Mouse (Mus musculus) neutrophil, adult 5-6 weeks (primary cell): ENCODE results near the gene Gm42688. TPM values are rescaled to one million over a fixed set of nuclear protein-coding genes. Genes with fewer than 3 reads are reported as not detected.
A peak's percentile ranks its signal among the peaks of the same experiment; 100 is the strongest.

ENCODE experiments used
- ATAC-seq: fragments of 151-379, 151-347 bp; 2 replicates; pipeline ENCODE4 v1.8.0; 2017; ENCODE audit warnings: mild to moderate bottlenecking, moderate TSS enrichment; ENCODE audit not compliant: insufficient number of reproducible peaks, poor library complexity, low FRiP score, severe bottlenecking; ENCODE audit errors: extremely low read depth
- total RNA-seq: library from RNA; stranded (forward); fragments of 200-1000 nt; gene quantifications from 2 replicates; pipeline ENCODE4 v1.2.3, GENCODE M21; 2017

The Gm42688 gene
- 6.6 and 7.6 TPM in 2 replicates for total RNA-seq

- peak; percentile 87 for ATAC-seq
Measured at GRCm38 (mm10) chr6:83101316-83101687, at the start of gene Gm42688, which contains the start of gene Ccdc142. Gene Gm42688, plus strand, starts transcription at chr6:83101617. Gene Ccdc142, plus strand, starts transcription at chr6:83101601.

GRCm38 (mm10) chr6:83053136-83053960, 48.1 kb upstream of the Gm42688 start:
- peak; percentile 4; the same call in 1 of the 2 replicates for ATAC-seq

DNA sequence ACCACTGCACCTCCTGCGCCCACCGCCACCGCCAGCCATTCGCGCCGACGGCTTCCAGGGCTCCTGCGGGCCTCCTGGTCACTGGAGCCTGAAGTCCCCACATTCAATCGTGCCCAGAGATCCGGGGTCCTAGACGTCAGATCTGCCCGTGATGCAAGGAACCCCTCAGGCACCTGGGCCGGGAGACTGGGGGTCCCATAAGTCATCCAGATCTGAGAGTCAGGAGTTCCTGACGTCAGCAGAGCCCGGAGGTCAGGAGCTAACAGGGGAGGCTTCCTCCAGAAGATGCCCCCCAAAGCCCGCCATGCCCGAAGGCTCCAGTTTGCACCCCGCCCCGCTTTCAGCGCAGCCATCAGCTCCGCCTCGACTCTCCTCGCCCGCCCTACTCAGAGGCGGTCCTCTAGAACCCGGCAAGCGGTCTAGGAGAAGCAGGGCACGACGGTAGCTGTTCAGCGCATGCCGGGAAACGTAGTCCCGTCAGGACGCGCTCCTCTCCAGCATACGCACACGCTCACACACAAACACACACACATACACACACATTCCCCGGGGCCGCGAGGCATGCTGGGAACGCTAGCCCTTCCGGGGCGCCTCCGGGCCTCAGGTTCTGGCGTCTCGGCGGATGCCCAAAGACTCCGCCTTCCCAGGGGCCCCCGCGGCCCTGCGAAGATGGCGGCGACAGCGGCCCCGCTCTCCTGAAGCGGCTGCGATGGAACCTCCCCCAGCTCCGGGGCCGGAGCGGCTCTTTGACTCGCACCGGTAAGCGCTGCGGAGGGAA, 47.2 kb upstream of the Gm42688 start, which contains the start of gene Aup1:
Gene Aup1 (plus strand): TSS at position 448 of the 778 bp plus-strand sequence.
- peak; percentile 93 for ATAC-seq

GRCm38 (mm10) chr6:83054871-83055431, 46.5 kb upstream of the Gm42688 start, which contains the start of gene Htra2:
Gene Htra2, minus strand, starts transcription at chr6:83055273.
- no peak for ATAC-seq

- no peak for ATAC-seq
Measured at GRCm38 (mm10) chr6:83057790-83058189, 43.6 kb upstream of the Gm42688 start, which contains the start of gene Dqx1. Gene Dqx1, plus strand, starts transcription at chr6:83057844.

DNA sequence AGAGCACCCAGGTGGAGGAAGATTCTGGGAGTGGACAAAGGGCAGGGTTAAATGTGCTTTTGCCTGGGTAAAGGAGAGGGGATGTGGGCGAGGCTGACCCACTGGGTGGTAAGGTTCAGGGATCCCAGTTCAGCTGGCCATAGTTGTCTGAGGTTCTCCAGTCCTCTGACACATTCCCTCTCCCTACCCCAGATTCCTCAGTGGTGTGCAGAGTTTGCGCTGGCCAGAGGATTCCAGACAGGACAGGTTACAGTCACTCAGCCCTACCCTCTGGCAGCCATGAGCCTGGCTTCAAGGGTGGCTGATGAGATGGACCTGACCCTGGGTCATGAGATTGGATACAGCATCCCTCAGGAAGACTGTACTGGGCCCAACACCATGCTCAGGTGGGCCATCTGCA, 42.7 kb upstream of the Gm42688 start:
- no peak for ATAC-seq

DNA sequence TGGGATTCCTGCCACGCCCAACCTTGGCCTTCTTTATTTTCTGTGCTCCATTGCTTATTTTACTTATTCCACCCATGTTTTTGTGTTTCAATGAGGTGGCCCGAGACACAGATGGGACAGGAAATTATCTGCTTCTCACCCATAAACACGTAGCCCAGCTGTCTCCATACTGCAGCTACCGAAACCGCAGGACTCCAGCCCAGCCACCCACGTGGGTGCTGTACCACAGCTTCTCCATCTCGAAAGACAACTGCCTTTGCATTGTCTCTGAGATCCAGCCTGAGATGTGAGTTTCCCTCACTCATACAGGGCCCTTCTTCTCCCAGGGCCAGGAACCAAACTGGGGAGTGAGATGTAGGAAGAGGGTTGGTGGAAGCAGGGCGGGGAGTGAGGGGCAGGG, 35.4 kb upstream of the Gm42688 start:
- no peak for ATAC-seq

DNA sequence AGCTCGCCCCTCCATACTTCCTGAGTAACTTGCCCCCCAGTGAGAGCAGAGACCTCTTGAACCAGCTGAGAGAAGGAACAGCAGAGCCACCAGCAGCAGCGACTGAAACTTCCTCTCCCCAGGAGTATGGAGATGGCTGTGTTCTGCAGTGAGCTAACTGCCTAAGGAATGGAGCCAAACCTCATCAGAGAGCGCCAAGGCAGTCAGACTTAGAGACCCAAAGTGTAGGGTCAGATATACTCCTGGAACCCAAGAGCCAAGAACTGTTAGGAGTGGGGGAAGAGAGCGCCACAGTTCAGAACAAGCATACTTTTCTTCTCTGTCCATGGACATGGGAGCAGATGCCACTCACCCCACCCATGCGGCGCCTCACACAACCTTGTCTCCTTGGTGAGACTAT, 35.0 kb upstream of the Gm42688 start:
- no peak for ATAC-seq

- no peak for ATAC-seq
Measured at GRCm38 (mm10) chr6:83068221-83068620, 33.2 kb upstream of the Gm42688 start.

GRCm38 (mm10) chr6:83068706-83069487, 32.5 kb upstream of the Gm42688 start:
- no peak for ATAC-seq

- ATAC-seq, result no peak
Measured at GRCm38 (mm10) chr6:83069488-83070246, 31.8 kb upstream of the Gm42688 start.

DNA sequence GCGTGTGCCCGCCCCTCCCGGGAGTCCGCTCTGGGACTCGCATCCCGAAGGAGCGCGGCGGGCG, 31.3 kb upstream of the Gm42688 start, which contains the start of gene Tlx2:
Gene Tlx2 (minus strand): TSS at position 47 of the 64 bp plus-strand sequence.
- no peak for ATAC-seq

DNA sequence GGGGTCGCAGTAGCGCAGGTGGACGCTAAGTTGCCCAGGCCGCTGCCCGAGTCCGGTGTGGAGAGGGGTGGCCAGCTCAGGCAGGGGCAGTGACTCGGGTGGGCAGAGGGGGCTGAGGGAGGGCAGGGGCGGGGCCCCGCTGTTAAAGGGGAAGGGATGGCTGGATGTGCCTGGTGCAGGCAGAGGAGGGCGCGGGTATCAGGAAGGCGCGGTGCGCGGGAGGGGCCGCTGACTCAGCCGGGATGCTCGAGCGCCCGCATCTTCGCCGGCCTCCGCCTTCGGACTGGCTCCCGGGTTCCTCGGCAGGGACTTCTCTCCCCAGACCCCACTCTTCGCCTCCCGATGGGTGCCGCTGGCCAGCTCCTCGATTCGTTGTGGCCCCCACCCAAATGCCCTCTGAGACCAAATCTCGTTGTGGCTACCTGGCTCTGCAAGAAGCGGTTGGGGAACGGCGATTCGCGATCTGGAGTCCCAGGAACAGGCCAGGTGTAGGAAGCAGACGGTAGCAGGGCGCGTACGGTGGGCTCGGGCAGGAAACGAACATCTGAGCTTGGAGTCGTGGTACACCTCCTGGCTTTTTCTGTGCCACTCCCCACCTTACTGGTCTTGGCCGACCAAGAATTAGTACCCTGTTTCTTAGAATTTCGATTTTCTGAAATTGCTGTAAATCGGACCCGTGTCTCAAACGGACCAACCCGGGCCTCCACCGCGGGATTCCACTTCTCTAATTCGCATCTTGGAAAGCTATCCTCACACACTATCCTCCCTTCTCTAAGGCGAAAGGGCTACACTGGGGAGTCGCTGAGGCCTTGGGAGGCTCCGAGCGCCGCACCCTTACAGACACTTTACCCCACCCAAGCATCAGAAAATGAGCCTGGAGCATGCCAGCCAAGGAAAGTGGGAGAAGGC, 30.9 kb upstream of the Gm42688 start:
- ATAC-seq, result no peak

DNA sequence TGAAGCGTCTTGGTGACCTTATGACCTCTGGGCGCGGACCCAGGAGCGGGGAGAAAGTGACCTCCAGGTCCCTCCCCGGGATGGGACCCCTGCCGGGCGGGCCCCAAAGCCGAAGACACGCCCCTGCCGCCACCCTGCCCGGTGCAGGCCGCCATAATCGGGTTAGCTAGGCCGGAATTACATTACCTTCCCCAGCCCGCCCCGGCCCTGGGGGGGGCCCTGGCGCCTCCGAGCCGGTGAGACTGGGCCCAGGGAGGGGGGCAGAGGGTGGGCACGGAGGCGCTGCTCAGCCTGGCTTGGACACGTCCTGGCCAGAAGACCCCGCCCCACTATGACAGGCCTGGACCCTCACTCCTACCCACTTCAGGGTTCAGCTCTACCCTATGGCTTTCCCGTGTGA, 30.2 kb upstream of the Gm42688 start:
- no peak for ATAC-seq

- no peak for ATAC-seq
Measured at GRCm38 (mm10) chr6:83074979-83075378, 26.4 kb upstream of the Gm42688 start.

DNA sequence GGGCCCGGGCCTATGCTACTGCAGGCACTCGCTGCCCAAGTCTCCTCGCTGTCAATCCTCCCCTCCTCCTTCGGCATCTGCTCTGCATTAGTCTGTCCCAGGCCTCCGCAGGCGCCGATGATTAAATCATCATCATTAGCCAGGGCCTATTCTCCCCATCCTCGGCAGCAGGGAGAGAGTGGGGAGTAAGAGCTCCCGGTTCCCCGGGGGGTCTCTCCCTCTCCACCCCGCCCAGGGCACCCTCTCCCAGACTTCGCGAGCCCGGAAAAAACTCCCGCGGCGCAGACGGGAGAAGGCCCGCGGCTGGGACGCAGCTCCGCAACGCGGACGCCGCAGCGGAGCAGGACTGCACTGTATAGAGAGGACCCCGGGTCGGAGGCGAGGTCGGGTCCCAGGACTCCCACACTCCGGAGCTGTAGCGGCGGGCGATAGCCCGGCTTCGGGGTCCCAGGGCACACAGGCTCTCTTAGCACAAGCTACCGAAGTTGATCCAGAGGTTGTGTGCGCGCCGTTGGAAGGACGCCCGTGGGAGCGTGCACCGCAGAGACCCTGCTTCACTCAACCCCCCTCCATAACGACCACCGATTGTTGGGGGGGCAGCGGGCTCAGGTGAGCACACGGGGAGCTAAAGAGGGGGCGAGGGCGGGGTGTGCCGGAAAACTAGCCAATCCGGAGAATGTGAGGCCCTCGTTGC, 23.6 kb upstream of the Gm42688 start, which contains the start of gene Pcgf1:
Gene Pcgf1 (plus strand): TSS at position 240 of the 694 bp plus-strand sequence.
- ATAC-seq, result no peak

DNA sequence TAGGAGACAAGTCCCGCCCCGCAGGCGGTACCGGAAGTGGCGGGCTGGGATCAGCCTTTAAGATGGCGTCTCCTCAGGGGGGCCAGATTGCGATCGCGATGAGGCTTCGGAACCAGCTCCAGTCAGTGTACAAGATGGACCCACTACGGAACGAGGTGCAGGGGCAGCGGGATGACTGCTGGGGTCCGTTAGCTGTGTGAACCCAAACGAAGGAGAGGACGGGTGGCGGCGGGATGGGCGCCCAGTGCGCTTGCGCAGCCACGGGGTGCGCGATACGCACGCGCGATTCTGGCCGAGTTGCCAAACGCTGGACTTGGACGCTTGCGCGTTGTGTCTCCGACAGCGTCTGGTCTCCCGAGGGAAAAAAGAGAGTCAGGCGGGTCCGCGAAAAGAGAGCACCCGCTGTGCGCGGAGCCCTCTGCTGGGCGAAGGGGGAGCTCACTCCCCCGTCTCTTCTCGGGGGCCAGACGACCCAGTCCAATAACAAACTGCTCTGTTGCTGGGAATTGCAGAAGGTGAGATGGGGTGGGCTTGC, 23.0 kb upstream of the Gm42688 start:
- peak; percentile 91 for ATAC-seq
